Mouse (Mus musculus): Measurements from ENCODE around the gene Adamts12. TPM values are rescaled to one million over a fixed set of nuclear protein-coding genes. Genes with fewer than 3 reads are reported as not detected.

Adamts12 gene
- total RNA-seq, 2 experiments from 2014 or later, result 2.3 to 3.4 TPM

- DNase-seq (ENCODE audit: low spot score in 2 of 2), result no peak
Measured at GRCm38 (mm10) chr15:11145581-11145980, 81.0 kb downstream of the Adamts12 start.

- no peak for DNase-seq (ENCODE audit: low spot score in 2 of 2)
Measured at GRCm38 (mm10) chr15:11159386-11159785, 94.8 kb downstream of the Adamts12 start.

- no peak for DNase-seq (ENCODE audit: low spot score in 2 of 2)
Measured at GRCm38 (mm10) chr15:11160759-11161158, 96.2 kb downstream of the Adamts12 start.

- DNase-seq (ENCODE audit: low spot score in 2 of 2), result no peak
Measured at GRCm38 (mm10) chr15:11165883-11166282, 101.3 kb downstream of the Adamts12 start.

- DNase-seq (ENCODE audit: low spot score in 2 of 2), result no peak
Measured at GRCm38 (mm10) chr15:11173884-11174470, 109.4 kb downstream of the Adamts12 start.

GRCm38 (mm10) chr15:11174842-11175241 lies 110.3 kb downstream of the Adamts12 start:
- DNase-seq (ENCODE audit: low spot score in 2 of 2), result no peak

- no peak for DNase-seq (ENCODE audit: low spot score in 2 of 2)
Measured at GRCm38 (mm10) chr15:11177448-11177847, 112.9 kb downstream of the Adamts12 start.

- DNase-seq (ENCODE audit: low spot score in 2 of 2), result no peak
Measured at GRCm38 (mm10) chr15:11179751-11180169, 115.2 kb downstream of the Adamts12 start.

GRCm38 (mm10) chr15:11186711-11187110 lies 122.1 kb downstream of the Adamts12 start:
- DNase-seq (ENCODE audit: low spot score in 2 of 2), result no peak

- no peak for DNase-seq (ENCODE audit: low spot score in 2 of 2)
Measured at GRCm38 (mm10) chr15:11190447-11190846, 125.9 kb downstream of the Adamts12 start.

GRCm38 (mm10) chr15:11192762-11193161 lies 128.2 kb downstream of the Adamts12 start:
- no peak for DNase-seq (ENCODE audit: low spot score in 2 of 2)

GRCm38 (mm10) chr15:11197051-11197450 lies 132.5 kb downstream of the Adamts12 start:
- no peak for DNase-seq (ENCODE audit: low spot score in 2 of 2)

- no peak for DNase-seq (ENCODE audit: low spot score in 2 of 2)
Measured at GRCm38 (mm10) chr15:11198246-11198795, 133.7 kb downstream of the Adamts12 start.

- DNase-seq (ENCODE audit: low spot score in 2 of 2), result no peak
Measured at GRCm38 (mm10) chr15:11203084-11203483, 138.5 kb downstream of the Adamts12 start.

- no peak for DNase-seq (ENCODE audit: low spot score in 2 of 2)
Measured at GRCm38 (mm10) chr15:11204934-11205333, 140.3 kb downstream of the Adamts12 start.

- DNase-seq (ENCODE audit: low spot score in 2 of 2), result no peak
Measured at GRCm38 (mm10) chr15:11210976-11211375, 146.4 kb downstream of the Adamts12 start.

GRCm38 (mm10) chr15:11233906-11234632 lies 169.5 kb downstream of the Adamts12 start:
- DNase-seq (ENCODE audit: low spot score in 2 of 2), result no peak

GRCm38 (mm10) chr15:11240406-11240805 lies 175.8 kb downstream of the Adamts12 start:
- no peak for DNase-seq (ENCODE audit: low spot score in 2 of 2)

GRCm38 (mm10) chr15:11241288-11241687 lies 176.7 kb downstream of the Adamts12 start:
- no peak for DNase-seq (ENCODE audit: low spot score in 2 of 2)

GRCm38 (mm10) chr15:11246402-11246801 lies 181.8 kb downstream of the Adamts12 start:
- no peak for DNase-seq (ENCODE audit: low spot score in 2 of 2)

GRCm38 (mm10) chr15:11279273-11280080 lies 214.9 kb downstream of the Adamts12 start:
- DNase-seq (ENCODE audit: low spot score in 2 of 2), result no peak
